Mouse (Mus musculus): ENCODE measurements at regions not wholly inside any gene's neighbourhood (a gene's known extent, or its start where the extent isn't known, plus 50 kb on each side); places are given as distances from the start of the nearest gene placed in this dataset.

GRCm38 (mm10) chr5:33505786-33506185 is 72.0 kb upstream of the Nkx1-1 start:
- Histone ChIP-seq H3K36me3 (ENCODE audit: insufficient read depth, low read length) (peaks cover 96% of the 10 kb centered on the region), H3K4me3 (replicated peaks; ENCODE audit: low read length) (no peak overlapping the region), H3K27me3 (ENCODE audit: insufficient read depth, low read length) (no peaks in the 10 kb centered on the region), H3K9me3 (ENCODE audit: low read length) (no peaks in the 10 kb centered on the region), H3K4me1 (replicated peaks; ENCODE audit: low read depth, low read length) (peaks cover 98% of the 10 kb centered on the region)
- TF ChIP-seq POU5F1 (IDR thresholded peaks at IDR 0.05; ENCODE audit: borderline replicate concordance, low read length): no peak
- no peak for TF ChIP-seq NANOG (IDR thresholded peaks at IDR 0.05; ENCODE audit: borderline replicate concordance, low read length)
- TF ChIP-seq CTCF (conservative IDR thresholded peaks at IDR 0.05; ENCODE audit: low read length): no peak

GRCm38 (mm10) chr5:33501735-33502495 is 68.1 kb upstream of the Nkx1-1 start:
- Histone ChIP-seq H3K4me1 (replicated peaks; ENCODE audit: low read depth, low read length) (peaks cover 94% of the 10 kb centered on the region), H3K4me3 (replicated peaks; ENCODE audit: low read length) (peak overlapping the region; percentile 67), H3K9me3 (ENCODE audit: low read length) (no peaks in the 10 kb centered on the region), H3K36me3 (ENCODE audit: insufficient read depth, low read length) (peaks cover 96% of the 10 kb centered on the region), H3K27me3 (ENCODE audit: insufficient read depth, low read length) (no peaks in the 10 kb centered on the region)
- TF ChIP-seq POU5F1 (IDR thresholded peaks at IDR 0.05; ENCODE audit: borderline replicate concordance, low read length): no peak
- TF ChIP-seq NANOG (IDR thresholded peaks at IDR 0.05; ENCODE audit: borderline replicate concordance, low read length): no peak
- no peak for TF ChIP-seq CTCF (conservative IDR thresholded peaks at IDR 0.05; ENCODE audit: low read length)

GRCm38 (mm10) chr5:33501211-33501610 is 67.4 kb upstream of the Nkx1-1 start:
- Histone ChIP-seq H3K27me3 (ENCODE audit: insufficient read depth, low read length) (no peaks in the 10 kb centered on the region), H3K4me3 (replicated peaks; ENCODE audit: low read length) (peak overlapping the region; percentile 67), H3K9me3 (ENCODE audit: low read length) (no peaks in the 10 kb centered on the region), H3K36me3 (ENCODE audit: insufficient read depth, low read length) (peaks cover 96% of the 10 kb centered on the region), H3K4me1 (replicated peaks; ENCODE audit: low read depth, low read length) (peaks cover 94% of the 10 kb centered on the region)
- TF ChIP-seq NANOG (IDR thresholded peaks at IDR 0.05; ENCODE audit: borderline replicate concordance, low read length) (no peak), POU5F1 (IDR thresholded peaks at IDR 0.05; ENCODE audit: borderline replicate concordance, low read length) (no peak), CTCF (conservative IDR thresholded peaks at IDR 0.05; ENCODE audit: low read length) (no peak)

GRCm38 (mm10) chr5:33495900-33496529 is 62.2 kb upstream of the Nkx1-1 start:
- no peaks in the 10 kb centered on the region for H3K27me3 ChIP-seq (ENCODE audit: insufficient read depth, low read length)
- no peak overlapping the region for H3K4me3 ChIP-seq (replicated peaks; ENCODE audit: low read length)
- H3K9me3 ChIP-seq (ENCODE audit: low read length): no peaks in the 10 kb centered on the region
- peaks cover 73% of the 10 kb centered on the region for H3K4me1 ChIP-seq (replicated peaks; ENCODE audit: low read depth, low read length)
- peaks cover 97% of the 10 kb centered on the region for H3K36me3 ChIP-seq (ENCODE audit: insufficient read depth, low read length)
- TF ChIP-seq NANOG (IDR thresholded peaks at IDR 0.05; ENCODE audit: borderline replicate concordance, low read length) (no peak), CTCF (conservative IDR thresholded peaks at IDR 0.05; ENCODE audit: low read length) (peak; percentile 89), POU5F1 (IDR thresholded peaks at IDR 0.05; ENCODE audit: borderline replicate concordance, low read length) (no peak)

- H3K9me3 ChIP-seq (ENCODE audit: low read length): no peaks in the 10 kb centered on the region
- no peak overlapping the region for H3K4me3 ChIP-seq (replicated peaks; ENCODE audit: low read length)
- peaks cover 97% of the 10 kb centered on the region for H3K36me3 ChIP-seq (ENCODE audit: insufficient read depth, low read length)
- no peaks in the 10 kb centered on the region for H3K27me3 ChIP-seq (ENCODE audit: insufficient read depth, low read length)
- H3K4me1 ChIP-seq (replicated peaks; ENCODE audit: low read depth, low read length): peaks cover 74% of the 10 kb centered on the region
- no peak for TF ChIP-seq NANOG (IDR thresholded peaks at IDR 0.05; ENCODE audit: borderline replicate concordance, low read length)
Measured at GRCm38 (mm10) chr5:33495276-33495675, 61.5 kb upstream of the Nkx1-1 start.

- Histone ChIP-seq H3K27me3 (ENCODE audit: insufficient read depth, low read length) (peaks cover 7% of the 10 kb centered on the region; the same call in 1 of the 2 replicates), H3K9me3 (ENCODE audit: low read length) (no peaks in the 10 kb centered on the region), H3K4me3 (replicated peaks; ENCODE audit: low read length) (no peak overlapping the region), H3K4me1 (replicated peaks; ENCODE audit: low read depth, low read length) (peaks cover 75% of the 10 kb centered on the region), H3K36me3 (ENCODE audit: insufficient read depth, low read length) (peaks cover 83% of the 10 kb centered on the region)
- peak; percentile 53 for TF ChIP-seq CTCF (conservative IDR thresholded peaks at IDR 0.05; ENCODE audit: low read length)
- TF ChIP-seq POU5F1 (IDR thresholded peaks at IDR 0.05; ENCODE audit: borderline replicate concordance, low read length): no peak
Measured at GRCm38 (mm10) chr5:33492604-33493315, 59.0 kb upstream of the Nkx1-1 start.

GRCm38 (mm10) chr5:33489286-33489685 is 55.5 kb upstream of the Nkx1-1 start:
- Histone ChIP-seq H3K36me3 (ENCODE audit: insufficient read depth, low read length) (peaks cover 79% of the 10 kb centered on the region), H3K4me1 (replicated peaks; ENCODE audit: low read depth, low read length) (peaks cover 45% of the 10 kb centered on the region), H3K4me3 (replicated peaks; ENCODE audit: low read length) (no peak overlapping the region), H3K27me3 (ENCODE audit: insufficient read depth, low read length) (peaks cover 42% of the 10 kb centered on the region), H3K9me3 (ENCODE audit: low read length) (no peaks in the 10 kb centered on the region)
- TF ChIP-seq CTCF (conservative IDR thresholded peaks at IDR 0.05; ENCODE audit: low read length) (no peak), NANOG (IDR thresholded peaks at IDR 0.05; ENCODE audit: borderline replicate concordance, low read length) (no peak), POU5F1 (IDR thresholded peaks at IDR 0.05; ENCODE audit: borderline replicate concordance, low read length) (no peak)

- H3K4me3 ChIP-seq (replicated peaks; ENCODE audit: low read length): no peak overlapping the region
- peaks cover 53% of the 10 kb centered on the region for H3K27me3 ChIP-seq (ENCODE audit: insufficient read depth, low read length)
- H3K36me3 ChIP-seq (ENCODE audit: insufficient read depth, low read length): peaks cover 83% of the 10 kb centered on the region
- peaks cover 45% of the 10 kb centered on the region for H3K4me1 ChIP-seq (replicated peaks; ENCODE audit: low read depth, low read length)
- H3K9me3 ChIP-seq (ENCODE audit: low read length): no peaks in the 10 kb centered on the region
- TF ChIP-seq NANOG (IDR thresholded peaks at IDR 0.05; ENCODE audit: borderline replicate concordance, low read length): no peak
- no peak for TF ChIP-seq CTCF (conservative IDR thresholded peaks at IDR 0.05; ENCODE audit: low read length)
- no peak for TF ChIP-seq POU5F1 (IDR thresholded peaks at IDR 0.05; ENCODE audit: borderline replicate concordance, low read length)
Measured at GRCm38 (mm10) chr5:33488152-33488561, 54.4 kb upstream of the Nkx1-1 start.
